ENCODE assay signal across 28 mouse cellular contexts in the genomic region with DNA sequence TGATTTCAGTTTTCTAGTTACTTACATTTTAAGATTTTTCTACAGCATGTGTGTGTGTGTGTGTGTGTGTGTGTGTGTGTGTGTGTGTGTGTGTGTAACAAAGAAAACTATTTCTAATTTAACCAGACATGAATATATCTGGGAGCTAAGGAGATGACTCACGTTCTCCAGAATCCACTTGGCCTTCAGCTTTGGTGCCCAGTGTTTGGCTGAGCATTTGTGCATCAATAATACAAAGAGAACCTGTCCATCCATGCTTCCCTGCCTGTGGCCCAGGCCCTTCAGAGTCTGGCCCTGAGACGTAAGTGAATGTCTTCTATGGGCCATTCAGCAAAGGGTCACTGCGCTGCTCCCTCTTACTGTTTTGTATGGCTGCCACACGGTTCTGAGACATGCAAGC.
"Had no signal": no experiment of that assay in that cellular context is flagged by ENCODE, and none has a peak within 500 bp of the region (broad histone marks: within the 10 kb centered on the region; RNA-seq: fewer than 3 reads in every experiment).

No protein-coding gene starts in this region.

- DNase-seq: gastrocnemius, adult 2 months; gastrocnemius, postnatal 10 days; gastrocnemius, postnatal 25 days; heart, adult 18-20 months; heart, postnatal 10 days; heart, postnatal 4 days; kidney, adult 18-20 months; kidney, adult 8-10 months; kidney, postnatal 14 days; kidney, postnatal 36 days; layer of hippocampus, adult 9-11 months; layer of hippocampus, postnatal 36 days; left cerebral cortex, postnatal 4 days had no signal

- H3K27me3 ChIP-seq: heart, embryonic 12.5 days; hindbrain, embryonic 12.5 days; intestine, embryonic 15.5 days; kidney, embryonic 15.5 days; limb, embryonic 13.5 days; limb, embryonic 15.5 days; liver, embryonic 12.5 days had no signal

- ATAC-seq: hindbrain, embryonic 16.5 days; inflammation-experienced regulatory T-cells, adult 6 months; intestine, embryonic 15.5 days; intestine, postnatal 0 days; liver, embryonic 12.5 days had no signal

- H3K4me3 ChIP-seq: gastrocnemius, adult 2 months; heart, embryonic 10.5 days; heart, embryonic 12.5 days; hindbrain, embryonic 10.5 days; hindbrain, embryonic 12.5 days; intestine, embryonic 15.5 days; kidney, embryonic 15.5 days; limb, embryonic 13.5 days; limb, embryonic 15.5 days; liver, embryonic 12.5 days had no signal

- H3K9ac ChIP-seq: heart, embryonic 12.5 days; hindbrain, embryonic 12.5 days; hindbrain, embryonic 14.5 days; intestine, embryonic 15.5 days; kidney, embryonic 15.5 days; limb, embryonic 13.5 days; limb, embryonic 15.5 days; liver, embryonic 12.5 days; liver, embryonic 14.5 days had no signal

- H3K4me2 ChIP-seq: heart, embryonic 12.5 days; hindbrain, embryonic 12.5 days; hindbrain, embryonic 14.5 days; intestine, embryonic 15.5 days; kidney, embryonic 15.5 days; limb, embryonic 13.5 days; limb, embryonic 15.5 days; liver, embryonic 12.5 days had no signal

- H3K36me3 ChIP-seq: heart, embryonic 10.5 days; heart, embryonic 12.5 days; hindbrain, embryonic 10.5 days; hindbrain, embryonic 12.5 days; intestine, embryonic 15.5 days; kidney, embryonic 15.5 days; limb, embryonic 13.5 days; limb, embryonic 15.5 days; liver, embryonic 12.5 days had no signal

- H3K9me3 ChIP-seq: heart, embryonic 10.5 days; heart, embryonic 12.5 days; hindbrain, embryonic 10.5 days; hindbrain, embryonic 12.5 days; intestine, embryonic 15.5 days; kidney, embryonic 15.5 days; limb, embryonic 13.5 days; limb, embryonic 15.5 days; liver, embryonic 12.5 days had no signal

- H3K4me1 ChIP-seq: intestine, embryonic 15.5 days; limb, embryonic 13.5 days; limb, embryonic 15.5 days; liver, embryonic 12.5 days had no signal

- H3K27ac ChIP-seq: gastrocnemius, adult 2 months; hindbrain, embryonic 10.5 days; hindbrain, embryonic 12.5 days; hindbrain, embryonic 14.5 days; intestine, embryonic 15.5 days; kidney, embryonic 15.5 days; kidney, postnatal 0 days; limb, embryonic 13.5 days; limb, embryonic 15.5 days; liver, embryonic 12.5 days; liver, embryonic 14.5 days had no signal
